Mouse (Mus musculus): ENCODE measurements around the gene Ccdc63. TPM values are rescaled to one million over a fixed set of nuclear protein-coding genes. Genes with fewer than 3 reads are reported as not detected.

The Ccdc63 gene
- total RNA-seq, 2 experiments from 2014 or later, result 0.48 to 0.82 TPM

DNA sequence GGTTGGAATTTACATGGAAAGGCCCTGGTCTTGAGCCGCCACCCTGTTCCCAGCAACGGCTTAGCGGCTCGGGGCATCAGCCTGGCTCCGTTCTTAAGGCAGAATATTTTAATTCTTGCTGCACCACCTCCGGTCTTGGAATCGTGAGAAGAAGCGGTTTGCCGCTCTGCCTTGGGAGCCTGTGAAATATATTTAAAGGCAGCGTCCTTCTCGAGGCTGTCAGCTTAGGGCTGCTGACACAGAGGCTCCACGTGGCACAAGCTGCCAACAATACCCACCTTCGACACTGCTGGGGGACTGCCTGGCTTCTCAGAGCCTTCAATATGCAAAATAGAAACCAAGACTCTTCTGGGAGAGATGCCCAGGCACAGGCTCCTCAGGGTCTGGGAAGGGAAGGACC lies 72.1 kb downstream of the Ccdc63 start:
- intact Hi-C loops (cut with DNase I), result no loop called here
- peak in 1 of 2 experiments; percentile 72 for DNase-seq (ENCODE audit: low spot score in 2 of 2)

DNA sequence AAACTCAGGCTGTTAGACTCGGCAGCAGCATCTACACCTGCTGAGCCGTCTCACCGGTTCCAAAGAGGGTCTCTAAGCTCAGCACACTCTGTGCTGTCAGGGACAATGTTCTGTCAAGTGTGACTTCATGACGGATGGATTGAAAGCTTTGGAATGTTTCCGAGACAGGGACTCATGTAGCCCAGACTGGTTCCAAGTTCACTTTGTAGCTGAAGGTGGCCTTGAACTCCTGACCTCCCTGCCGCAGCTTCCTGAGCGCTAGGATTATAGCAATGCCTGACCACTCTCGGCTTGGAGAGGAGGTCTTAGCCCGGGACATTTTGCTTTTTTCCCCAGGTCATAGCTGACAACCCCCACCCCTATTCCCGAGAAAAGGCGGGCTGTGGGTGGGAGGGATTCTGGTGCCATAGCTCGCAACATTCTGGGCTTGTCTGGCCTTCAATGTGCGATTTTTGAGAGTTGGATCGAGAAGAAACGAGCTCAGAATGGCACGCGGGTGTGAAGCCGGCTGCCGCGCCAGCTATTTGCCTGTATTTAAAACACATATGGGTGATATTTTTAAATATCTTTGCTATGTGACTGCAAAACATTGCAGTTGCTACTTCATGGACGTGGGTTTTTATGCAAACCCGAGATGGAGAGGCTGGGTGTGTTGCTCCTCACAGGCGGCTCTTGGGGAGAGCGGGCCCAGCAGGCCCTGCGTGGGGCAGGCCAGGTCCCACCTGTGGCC lies 77.3 kb downstream of the Ccdc63 start:
- intact Hi-C loops (cut with DNase I), result loop anchor here (5.0 kb wide), 1 partner anchor 171 kb away; no protein-coding TSS in a partner anchor
- DNase-seq (ENCODE audit: low spot score in 2 of 2), result peak; percentile 62 to 94

- DNase-seq (ENCODE audit: low spot score in 2 of 2), result no peak
- intact Hi-C loops (cut with DNase I), result loop anchor here (5.0 kb wide), 1 partner anchor 170 kb away; no protein-coding TSS in a partner anchor
Measured at GRCm38 (mm10) chr5:122062479-122062878, 78.1 kb downstream of the Ccdc63 start.

GRCm38 (mm10) chr5:122060767-122061333 lies 79.8 kb downstream of the Ccdc63 start:
- intact Hi-C loops (cut with DNase I), result loop anchor here (5.0 kb wide), 1 partner anchor 169 kb away; no protein-coding TSS in a partner anchor
- DNase-seq (ENCODE audit: low spot score in 2 of 2), result no peak

DNA sequence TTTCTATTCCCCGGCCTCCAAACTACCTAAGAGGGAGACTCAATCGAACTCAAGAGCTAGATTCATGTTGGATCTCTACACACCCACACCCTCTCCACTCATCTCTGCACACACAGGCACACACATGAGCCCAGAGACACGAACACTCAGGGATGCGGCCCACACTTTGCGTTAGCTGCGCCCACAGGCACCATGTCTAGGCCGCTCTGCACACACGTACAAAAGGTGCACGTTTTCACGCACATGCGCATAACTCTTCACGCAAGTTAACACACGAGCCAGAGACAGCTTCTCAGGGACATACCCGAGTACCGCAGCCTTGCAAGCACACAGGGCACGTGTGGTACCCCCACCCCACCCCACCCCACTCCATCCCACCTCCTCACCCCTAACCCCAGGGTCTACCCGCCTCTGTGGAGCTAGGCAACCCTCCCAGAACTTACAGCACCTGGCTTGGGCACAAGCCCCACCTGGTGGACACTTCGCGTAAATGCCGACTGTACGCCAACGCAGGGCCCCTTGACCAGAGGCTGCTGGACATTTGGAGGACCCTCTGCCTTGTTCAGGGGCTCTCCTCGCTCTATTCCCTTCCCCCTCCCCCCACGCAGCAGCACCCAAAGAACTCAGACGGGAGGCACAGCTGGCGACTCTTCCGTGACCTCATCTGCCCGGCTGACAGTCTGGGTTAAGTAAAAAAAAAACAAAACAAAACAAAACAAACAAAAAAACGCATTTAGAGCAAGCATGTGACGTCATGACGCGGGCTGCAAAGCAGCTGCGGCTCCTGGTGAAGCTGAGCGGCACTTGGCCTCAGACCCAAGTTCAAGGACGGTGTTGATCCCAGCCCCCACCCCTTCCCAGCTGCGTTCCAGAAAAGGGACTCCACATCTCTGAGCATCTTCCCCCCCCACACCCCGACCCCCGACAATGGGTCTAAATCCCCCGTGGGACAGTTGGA lies 81.3 kb downstream of the Ccdc63 start:
- intact Hi-C loops (cut with DNase I), result loop anchor here (1.0 to 5.0 kb wide), 2 partner anchors 167 to 187 kb away; no protein-coding TSS in a partner anchor
- peak in 1 of 2 experiments; percentile 45 for DNase-seq (ENCODE audit: low spot score in 2 of 2)

Other genes with a start within 250 kb of the Ccdc63 start
- gene Cux2, start 90.7 kb downstream of the Ccdc63 start, total RNA-seq (2021), result 100 to 1,000 TPM; 196 to 205 TPM
- gene Myl2, start 39.9 kb downstream of the Ccdc63 start, total RNA-seq (2021), result not detected
- 100 to 1,000 TPM; 169 to 202 TPM for gene Ppp1cc, start 17.5 kb upstream of the Ccdc63 start, total RNA-seq (2021)
- 1 to 10 TPM; 1.8 to 3.8 TPM for gene Hvcn1, start 66.0 kb upstream of the Ccdc63 start, total RNA-seq (2021)
- 10 to 100 TPM in 1 of 2 experiments, 1 to 10 TPM in 1; 9.7 to 12.9 TPM for gene Tctn1, start 123.6 kb upstream of the Ccdc63 start, total RNA-seq (2021)
- gene Pptc7, start 143.5 kb upstream of the Ccdc63 start, total RNA-seq (2021), result 10 to 100 TPM; 36.7 to 43.8 TPM
- gene Rad9b, start 213.4 kb upstream of the Ccdc63 start, total RNA-seq (2021), result 1 to 10 TPM; 2.8 to 3.4 TPM
- 100 to 1,000 TPM; 189 to 208 TPM for gene Vps29, start 213.5 kb upstream of the Ccdc63 start, total RNA-seq (2021)
- gene Gpn3, start 231.1 kb upstream of the Ccdc63 start, total RNA-seq (2021), result 10 to 100 TPM; 24.9 to 25.8 TPM
- gene Fam216a, start 231.5 kb upstream of the Ccdc63 start, total RNA-seq (2021), result 10 to 100 TPM; 68.4 to 73.7 TPM

All from left cerebral cortex, postnatal 25 days (tissue).